12 mouse cellular contexts compared by ENCODE assay signal in the genomic region with DNA sequence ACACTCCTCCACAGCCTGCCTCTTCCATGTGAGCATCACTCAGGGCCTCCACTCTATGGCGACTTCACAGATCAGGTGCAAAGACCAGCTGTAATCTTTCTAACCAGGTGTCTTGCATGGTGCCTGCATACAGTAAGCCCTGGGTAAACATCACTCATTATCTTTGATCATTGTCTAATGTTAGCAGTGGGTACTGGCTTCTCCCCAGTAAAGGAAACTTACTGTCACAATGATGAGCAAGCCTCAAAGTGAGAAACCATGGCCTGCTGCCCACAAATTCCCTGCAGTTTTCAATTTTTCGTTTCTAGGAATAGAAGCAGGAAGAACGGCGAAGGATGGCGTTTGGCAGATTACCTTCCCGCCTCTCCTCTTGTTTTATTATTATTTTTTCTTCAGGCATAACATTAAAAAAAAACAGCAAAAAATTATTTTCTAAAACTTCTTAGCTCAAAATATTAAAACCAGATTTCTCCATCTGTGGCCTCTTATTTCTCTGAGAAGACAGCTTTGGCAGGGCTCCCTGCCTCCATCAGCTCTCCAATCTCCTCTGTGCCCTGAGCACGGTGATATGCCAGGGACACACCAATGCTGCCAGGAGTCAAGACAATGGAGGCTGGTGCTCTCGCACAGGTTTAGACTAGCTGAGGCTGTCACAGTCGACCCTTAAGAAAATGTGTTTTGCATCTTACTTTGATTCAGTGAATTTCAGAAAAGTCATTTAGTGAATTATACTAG.
DNase-seq lines count a peak whose midpoint lies in the region; ATAC-seq lines count a peak whose summit lies in the region.
"Had no signal": no experiment of that assay in that cellular context is flagged by ENCODE, and none has a peak within 500 bp of the region (broad histone marks: within the 10 kb centered on the region; RNA-seq: fewer than 3 reads in every experiment).

No protein-coding gene starts in this region.

- no peak for ATAC-seq in neural tube, embryonic 15.5 days (ENCODE audit: low FRiP score)
- no peak for ATAC-seq in kidney, embryonic 16.5 days (ENCODE audit: low FRiP score, low TSS enrichment)
- ATAC-seq: midbrain, embryonic 13.5 days had no signal

- H3K4me2 ChIP-seq in neural tube, embryonic 15.5 days, result no peak overlapping the region
- H3K4me2 ChIP-seq in kidney, embryonic 16.5 days (replicated peaks; ENCODE audit: low read depth, low read length), result no peak overlapping the region
- H3K4me2 ChIP-seq: hindbrain, embryonic 15.5 days; lung, embryonic 14.5 days; midbrain, embryonic 13.5 days had no signal

- no peaks in the 10 kb centered on the region for H3K9me3 ChIP-seq in neural tube, embryonic 15.5 days (replicated peaks)
- H3K9me3 ChIP-seq in kidney, embryonic 16.5 days (ENCODE audit: low read length), result no peaks in the 10 kb centered on the region
- H3K9me3 ChIP-seq: hindbrain, embryonic 15.5 days; midbrain, embryonic 13.5 days had no signal

- H3K4me3 ChIP-seq in neural tube, embryonic 15.5 days (replicated peaks), result no peak overlapping the region
- H3K4me3 ChIP-seq in kidney, embryonic 16.5 days (ENCODE audit: low read length), result no peak overlapping the region
- H3K4me3 ChIP-seq: hindbrain, embryonic 15.5 days; midbrain, embryonic 13.5 days had no signal

- H3K27ac ChIP-seq in neural tube, embryonic 15.5 days (replicated peaks), result no peak overlapping the region
- no peak overlapping the region for H3K27ac ChIP-seq in kidney, embryonic 16.5 days (ENCODE audit: low read length)
- H3K27ac ChIP-seq: kidney, postnatal 0 days; midbrain, embryonic 13.5 days had no signal

- intact Hi-C loops in heart, postnatal 14 days (cut with DNase I), result no loop called here
- intact Hi-C loops in left cerebral cortex, postnatal 4 days (cut with DNase I), result no loop called here

- H3K36me3 ChIP-seq in neural tube, embryonic 15.5 days, result no peaks in the 10 kb centered on the region
- no peaks in the 10 kb centered on the region for H3K36me3 ChIP-seq in kidney, embryonic 16.5 days (ENCODE audit: insufficient read depth, low read length)
- H3K36me3 ChIP-seq: hindbrain, embryonic 15.5 days; midbrain, embryonic 13.5 days had no signal

- 79% methylated on average over 9 of the region's 9 CpGs for WGBS in neural tube, embryonic 15.5 days
- 82% methylated on average over 9 of the region's 9 CpGs for WGBS in kidney, embryonic 16.5 days

- H3K9ac ChIP-seq in neural tube, embryonic 15.5 days (replicated peaks), result no peak overlapping the region
- no peak overlapping the region for H3K9ac ChIP-seq in kidney, embryonic 16.5 days (replicated peaks; ENCODE audit: low read length)
- H3K9ac ChIP-seq: hindbrain, embryonic 15.5 days; lung, embryonic 14.5 days; midbrain, embryonic 13.5 days had no signal

- peak; percentile 75 for DNase-seq in heart, adult 11 months
- DNase-seq in heart, postnatal 14 days, result no peak
- peak; percentile 25 for DNase-seq in adipocyte (ENCODE audit: low spot score)
- DNase-seq in cerebellum, adult 8-10 months, result peak; percentile 63
- DNase-seq in left cerebral cortex, postnatal 4 days, result peak; percentile 89
- DNase-seq: thymus, adult 18-20 months had no signal

- no peaks in the 10 kb centered on the region for H3K4me1 ChIP-seq in neural tube, embryonic 15.5 days
- no peaks in the 10 kb centered on the region for H3K4me1 ChIP-seq in kidney, embryonic 16.5 days (ENCODE audit: insufficient read depth, low read length)
- H3K4me1 ChIP-seq: hindbrain, embryonic 15.5 days; midbrain, embryonic 13.5 days had no signal

- H3K27me3 ChIP-seq in neural tube, embryonic 15.5 days (replicated peaks), result no peaks in the 10 kb centered on the region
- H3K27me3 ChIP-seq in kidney, embryonic 16.5 days (ENCODE audit: insufficient read depth, low read length), result no peaks in the 10 kb centered on the region
- H3K27me3 ChIP-seq: hindbrain, embryonic 15.5 days; midbrain, embryonic 13.5 days had no signal

Comparison
In these comparisons a context has a peak if more than half of its experiments do, and no peak if none do; other contexts are left out.
1. DNase-seq: peak in heart, adult 11 months (single experiment), adipocyte (single experiment), cerebellum, adult 8-10 months (single experiment) and left cerebral cortex, postnatal 4 days (single experiment); none in heart, postnatal 14 days (0 of 2).